Mouse (Mus musculus): ENCODE data around the gene Ptpn13. TPM values are rescaled to one million over a fixed set of nuclear protein-coding genes. Genes with fewer than 3 reads are reported as not detected.

Ptpn13 gene
- polyA plus RNA-seq, 1 experiment from 2014 or later, result 17.0 TPM

- Histone ChIP-seq H3K27ac (peak overlapping the region; percentile 80), H3K9ac (no peak overlapping the region), H3K9me3 (no peaks in the 10 kb centered on the region), H3K4me2 (peak overlapping the region; percentile 89), H3K27me3 (replicated peaks) (no peaks in the 10 kb centered on the region), H3K36me3 (no peaks in the 10 kb centered on the region), H3K4me1 (peaks cover 17% of the 10 kb centered on the region; the same call in 1 of the 2 replicates), H3K4me3 (replicated peaks) (no peak overlapping the region)
- 29% methylated on average over 5 of the region's 5 CpGs for WGBS
- no peak for ATAC-seq (ENCODE audit: insufficient read depth, low FRiP score, low read depth)
Measured at GRCm38 (mm10) chr5:103423927-103424315, 1.1 kb upstream of the Ptpn13 start.

DNA sequence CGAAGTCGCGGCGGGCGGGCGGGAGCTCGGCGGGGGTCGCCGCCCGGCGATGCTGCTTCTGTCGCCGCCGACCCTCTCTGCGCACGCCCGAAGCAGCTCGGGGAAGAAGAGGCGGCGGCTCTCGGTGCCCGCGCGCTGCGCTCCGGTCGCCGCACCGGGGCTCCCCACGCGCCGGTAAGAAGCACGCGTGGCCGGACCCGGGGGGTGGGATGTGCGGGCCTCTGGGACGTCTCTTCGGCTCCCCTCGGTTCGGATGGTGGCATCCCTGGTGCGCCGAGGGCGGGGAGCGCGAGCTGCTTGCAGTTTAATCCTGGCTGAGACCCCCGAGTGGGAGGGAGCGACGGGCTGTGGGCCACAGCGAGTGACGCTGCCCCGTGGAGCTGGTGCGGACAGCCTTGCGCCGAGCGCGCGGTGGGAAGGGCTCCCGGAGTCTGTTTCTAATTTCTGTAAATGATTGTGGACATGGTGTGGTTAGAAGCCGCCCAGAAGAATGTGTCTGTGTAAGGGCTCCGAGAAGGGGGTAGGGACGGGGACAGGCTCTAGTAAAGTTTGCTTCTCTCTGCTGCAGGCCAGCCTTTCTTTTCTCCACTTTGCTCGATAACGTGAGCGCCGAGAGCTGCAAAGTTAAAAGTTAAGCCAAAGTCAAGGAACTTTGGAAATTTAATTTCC, 505 bp downstream of the Ptpn13 start:
- Histone ChIP-seq H3K4me1 (peaks cover 8% of the 10 kb centered on the region; the same call in 1 of the 2 replicates), H3K36me3 (no peaks in the 10 kb centered on the region), H3K4me2 (peak overlapping the region; percentile 89), H3K4me3 (replicated peaks) (peak overlapping the region; percentile 86), H3K27me3 (replicated peaks) (no peaks in the 10 kb centered on the region), H3K27ac (peak overlapping the region; percentile 89), H3K9me3 (no peaks in the 10 kb centered on the region), H3K9ac (peak overlapping the region; percentile 77)
- under 1% methylated on average over 64 of the region's 67 CpGs for WGBS
- ATAC-seq (ENCODE audit: insufficient read depth, low FRiP score, low read depth), result no peak

DNA sequence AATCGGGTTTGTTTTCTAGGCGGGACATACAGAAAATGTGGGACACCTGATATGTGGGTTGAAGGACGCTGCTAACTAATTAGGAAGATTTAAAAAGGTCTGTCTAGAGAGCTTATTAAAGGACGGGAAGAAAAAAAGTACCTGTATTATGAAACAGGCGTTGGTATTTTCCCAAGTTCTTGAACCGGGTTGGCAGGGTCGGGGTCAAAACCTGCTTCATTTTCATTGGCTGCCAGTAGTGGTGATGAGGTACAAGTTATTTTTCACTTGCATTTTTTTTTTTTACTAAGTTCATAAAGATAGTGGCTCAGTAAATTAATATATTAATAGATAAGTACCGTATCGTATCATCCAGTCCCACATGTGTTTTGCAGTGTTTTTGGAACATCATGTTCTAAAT, 1.3 kb downstream of the Ptpn13 start:
- Histone ChIP-seq H3K9ac (no peak overlapping the region), H3K4me3 (replicated peaks) (peak overlapping the region; percentile 86), H3K36me3 (no peaks in the 10 kb centered on the region), H3K27ac (no peak overlapping the region), H3K27me3 (replicated peaks) (no peaks in the 10 kb centered on the region), H3K4me2 (peak overlapping the region; percentile 89), H3K4me1 (0 out of 2 replicates have a peak, but pooled peaks cover 5% of the 10 kb centered on the region), H3K9me3 (no peaks in the 10 kb centered on the region)
- ATAC-seq (ENCODE audit: insufficient read depth, low FRiP score, low read depth), result no peak
- 14% methylated on average over 9 of the region's 9 CpGs for WGBS

DNA sequence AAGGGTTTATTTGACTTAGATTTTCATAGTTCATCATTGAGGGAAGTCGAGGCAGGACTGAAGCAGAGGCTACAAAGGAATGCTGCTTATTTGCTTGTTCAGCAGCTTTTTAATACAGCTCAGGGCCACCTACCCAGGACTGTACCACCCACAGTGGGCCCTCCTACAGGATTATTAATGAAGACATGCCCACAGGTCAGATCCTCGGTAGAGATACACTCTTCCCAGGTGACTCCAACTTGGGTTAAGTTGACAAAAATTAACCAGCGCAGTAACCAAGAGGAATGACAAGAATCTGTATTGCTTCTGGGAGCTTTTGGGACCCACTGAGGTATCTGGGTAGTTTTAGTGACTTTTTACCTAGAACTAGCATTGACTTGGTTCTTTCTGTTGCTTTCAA, 6.0 kb downstream of the Ptpn13 start:
- Histone ChIP-seq H3K4me1 (peaks cover 3% of the 10 kb centered on the region), H3K9me3 (no peaks in the 10 kb centered on the region), H3K36me3 (no peaks in the 10 kb centered on the region), H3K4me3 (replicated peaks) (no peak overlapping the region), H3K27ac (no peak overlapping the region), H3K27me3 (replicated peaks) (no peaks in the 10 kb centered on the region), H3K4me2 (no peak overlapping the region), H3K9ac (no peak overlapping the region)
- 72% methylated on average over 3 of the region's 3 CpGs for WGBS
- ATAC-seq (ENCODE audit: insufficient read depth, low FRiP score, low read depth), result no peak

DNA sequence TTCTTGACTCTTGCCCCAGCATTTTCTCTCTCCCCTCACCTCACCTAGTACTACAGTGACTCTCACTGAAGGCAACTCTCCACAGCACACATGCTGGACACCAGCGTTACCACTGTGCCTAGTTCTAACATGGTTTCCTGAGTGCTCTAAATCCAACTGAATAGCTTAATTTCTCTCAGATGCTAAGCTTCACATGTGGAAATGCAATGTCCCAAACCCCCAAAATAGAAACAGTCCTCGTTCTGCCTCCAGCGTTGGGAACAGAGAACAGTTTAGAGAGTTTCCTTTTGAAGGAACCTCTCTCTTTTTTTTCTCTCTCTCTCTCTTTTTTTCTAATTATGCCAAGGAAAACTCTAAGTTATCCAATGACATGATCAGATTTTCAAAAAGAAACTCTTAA, 6.5 kb downstream of the Ptpn13 start:
- Histone ChIP-seq H3K27me3 (replicated peaks) (no peaks in the 10 kb centered on the region), H3K27ac (no peak overlapping the region), H3K9ac (no peak overlapping the region), H3K36me3 (no peaks in the 10 kb centered on the region), H3K4me1 (peaks cover 8% of the 10 kb centered on the region), H3K9me3 (no peaks in the 10 kb centered on the region), H3K4me2 (no peak overlapping the region), H3K4me3 (replicated peaks) (no peak overlapping the region)
- WGBS, result 69% methylated on average over 3 of the region's 3 CpGs
- no peak for ATAC-seq (ENCODE audit: insufficient read depth, low FRiP score, low read depth)

DNA sequence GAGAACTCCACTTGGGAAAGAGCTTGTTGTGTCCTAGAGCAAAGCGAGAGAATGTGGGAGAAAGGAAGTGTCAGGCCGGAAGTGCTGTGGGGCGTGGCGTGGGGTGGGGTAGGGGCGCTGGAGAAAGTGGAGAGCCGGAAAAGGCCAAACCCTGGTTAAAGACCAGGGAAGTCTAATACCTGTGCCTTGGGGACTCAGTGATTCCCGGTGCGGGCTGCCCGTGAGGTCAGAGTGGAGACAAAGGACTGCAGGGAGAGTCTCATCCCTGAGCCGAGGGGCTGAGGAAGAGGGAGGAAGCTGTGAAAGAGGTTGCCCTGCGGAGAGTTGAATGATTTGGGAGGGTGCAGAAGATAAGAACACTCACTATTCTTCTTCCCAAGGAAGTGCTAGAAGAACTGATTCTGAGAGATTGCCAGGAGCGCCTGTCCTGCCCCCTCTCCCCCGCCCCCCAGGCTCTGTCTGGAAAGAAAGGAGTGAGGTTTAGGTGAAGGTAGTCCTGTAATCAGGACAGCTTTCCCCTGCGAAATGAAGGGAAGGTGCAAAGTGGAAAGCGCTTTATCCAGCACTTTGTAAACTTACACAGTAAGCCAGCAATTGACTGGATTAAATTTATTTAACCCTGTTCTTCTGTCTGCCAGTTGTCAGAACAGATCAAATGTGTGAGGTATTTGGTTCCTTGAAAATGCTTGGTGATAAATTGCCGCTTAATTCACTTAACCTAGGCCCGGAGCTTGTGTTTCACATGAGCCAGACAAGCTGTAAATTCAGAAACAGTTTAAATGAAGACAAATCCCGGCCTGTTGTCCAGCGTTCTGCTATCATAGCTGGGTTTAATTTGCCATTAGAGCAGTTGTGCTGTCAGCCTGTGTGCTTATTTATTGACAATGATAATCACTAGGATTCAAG, 11.3 kb downstream of the Ptpn13 start:
- peak overlapping the region; percentile 14; the same call in 1 of the 2 replicates for H3K4me3 ChIP-seq (replicated peaks)
- H3K27ac ChIP-seq, result peak overlapping the region; percentile 48
- H3K9ac ChIP-seq, result no peak overlapping the region

DNA sequence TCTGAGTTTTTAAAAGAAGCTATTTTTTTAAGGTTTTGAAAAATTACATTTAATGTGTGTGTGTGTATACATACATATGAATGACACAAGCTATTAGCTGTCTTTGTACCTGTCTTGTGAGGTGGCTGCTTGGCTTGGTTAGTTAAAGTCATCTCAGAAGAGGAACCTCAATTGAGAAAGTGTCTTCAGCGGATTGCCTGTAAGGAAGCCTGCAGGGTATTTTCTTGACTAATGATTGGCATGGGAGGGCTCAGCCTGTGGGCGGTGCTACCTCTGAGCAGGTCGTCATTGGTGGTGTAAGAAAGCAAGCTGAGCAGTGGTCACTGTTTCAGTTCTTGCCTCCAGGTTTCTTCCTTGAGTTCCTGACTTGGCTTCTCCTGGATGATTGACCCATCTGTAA, 12.7 kb downstream of the Ptpn13 start:
- WGBS, result 59% methylated on average over 3 of the region's 3 CpGs
- no peak overlapping the region for H3K9ac ChIP-seq
- no peaks in the 10 kb centered on the region for H3K27me3 ChIP-seq (replicated peaks)
- no peak overlapping the region for H3K4me3 ChIP-seq (replicated peaks)
- no peak for ATAC-seq (ENCODE audit: insufficient read depth, low FRiP score, low read depth)
- H3K9me3 ChIP-seq, result no peaks in the 10 kb centered on the region
- H3K36me3 ChIP-seq, result no peaks in the 10 kb centered on the region
- H3K27ac ChIP-seq, result no peak overlapping the region
- H3K4me2 ChIP-seq, result no peak overlapping the region
- peaks cover 22% of the 10 kb centered on the region for H3K4me1 ChIP-seq

More for the DNA sequence above, 11.3 kb downstream of the Ptpn13 start:
- 10% methylated on average over 19 of the region's 19 CpGs for WGBS
- H3K4me1 ChIP-seq, result peaks cover 22% of the 10 kb centered on the region
- H3K9me3 ChIP-seq, result no peaks in the 10 kb centered on the region
- peak overlapping the region; percentile 51 for H3K4me2 ChIP-seq
- no peak for ATAC-seq (ENCODE audit: insufficient read depth, low FRiP score, low read depth)
- H3K27me3 ChIP-seq (replicated peaks), result no peaks in the 10 kb centered on the region
- H3K36me3 ChIP-seq, result no peaks in the 10 kb centered on the region

GRCm38 (mm10) chr5:103439171-103439570, 14.2 kb downstream of the Ptpn13 start:
- H3K9me3 ChIP-seq, result no peaks in the 10 kb centered on the region
- H3K36me3 ChIP-seq, result no peaks in the 10 kb centered on the region
- no peak overlapping the region for H3K9ac ChIP-seq
- no peak overlapping the region for H3K27ac ChIP-seq
- H3K4me3 ChIP-seq (replicated peaks), result no peak overlapping the region
- ATAC-seq (ENCODE audit: insufficient read depth, low FRiP score, low read depth), result no peak
- H3K4me1 ChIP-seq, result peaks cover 22% of the 10 kb centered on the region
- no peaks in the 10 kb centered on the region for H3K27me3 ChIP-seq (replicated peaks)
- peak overlapping the region; percentile 13; the same call in 1 of the 2 replicates for H3K4me2 ChIP-seq
- 65% methylated on average over 11 of the region's 11 CpGs for WGBS

DNA sequence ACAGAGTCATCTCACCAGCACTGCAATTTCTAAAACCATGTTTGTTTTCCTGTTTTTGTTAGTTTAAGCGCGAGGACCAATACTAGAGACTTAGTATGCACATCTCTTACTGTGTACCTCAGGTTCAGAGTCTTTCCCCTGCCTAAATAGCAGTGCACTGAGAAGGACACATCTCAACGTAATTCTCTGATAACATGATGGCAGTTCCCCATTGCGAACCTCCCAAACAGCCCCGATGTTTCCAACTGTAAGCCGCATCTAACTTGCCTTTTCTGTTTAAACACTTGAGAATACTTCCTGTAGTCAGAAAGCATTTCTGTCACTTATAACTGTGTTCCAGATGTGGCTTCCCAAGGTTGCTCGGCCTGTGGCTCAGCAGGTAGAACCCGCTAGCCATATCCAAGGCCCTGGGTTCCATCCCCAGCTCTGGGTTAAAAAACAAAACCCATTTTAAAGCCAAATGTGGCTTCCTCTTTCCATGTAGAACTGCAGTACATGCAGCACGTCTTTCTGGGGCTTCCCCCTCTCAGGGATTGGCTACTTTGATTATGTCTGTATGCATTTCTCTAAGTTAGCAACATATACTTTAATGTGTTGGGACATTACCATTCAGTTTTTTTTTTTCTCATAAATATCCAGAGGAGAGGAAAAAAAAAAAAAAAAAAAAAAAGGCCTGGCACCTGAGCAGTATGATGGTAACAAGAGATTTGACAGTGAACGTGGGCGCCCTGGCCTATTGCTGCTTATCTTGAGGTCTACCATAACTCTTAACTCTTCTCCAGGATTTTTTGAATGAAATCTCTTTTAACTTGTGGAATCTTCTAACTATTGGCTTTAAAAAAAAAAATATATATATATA, 15.7 kb downstream of the Ptpn13 start:
- Histone ChIP-seq H3K9ac (no peak overlapping the region), H3K36me3 (no peaks in the 10 kb centered on the region), H3K27ac (no peak overlapping the region), H3K9me3 (no peaks in the 10 kb centered on the region), H3K27me3 (replicated peaks) (no peaks in the 10 kb centered on the region), H3K4me1 (peaks cover 22% of the 10 kb centered on the region), H3K4me2 (no peak overlapping the region), H3K4me3 (replicated peaks) (no peak overlapping the region)
- 85% methylated on average over 11 of the region's 11 CpGs for WGBS
- no peak for ATAC-seq (ENCODE audit: insufficient read depth, low FRiP score, low read depth)

- Histone ChIP-seq H3K9me3 (no peaks in the 10 kb centered on the region), H3K27me3 (replicated peaks) (no peaks in the 10 kb centered on the region), H3K4me2 (no peak overlapping the region), H3K36me3 (no peaks in the 10 kb centered on the region), H3K4me3 (replicated peaks) (no peak overlapping the region), H3K4me1 (peaks cover 12% of the 10 kb centered on the region), H3K9ac (no peak overlapping the region), H3K27ac (no peak overlapping the region)
- 24% methylated on average over 4 of the region's 4 CpGs for WGBS
- ATAC-seq (ENCODE audit: insufficient read depth, low FRiP score, low read depth), result no peak
Measured at GRCm38 (mm10) chr5:103441706-103442105, 16.7 kb downstream of the Ptpn13 start.

- 77% methylated on average over 4 of the region's 4 CpGs for WGBS
- H3K27ac ChIP-seq, result no peak overlapping the region
- no peaks in the 10 kb centered on the region for H3K36me3 ChIP-seq
- no peak overlapping the region for H3K4me2 ChIP-seq
- no peaks in the 10 kb centered on the region for H3K9me3 ChIP-seq
- no peak overlapping the region for H3K9ac ChIP-seq
- no peaks in the 10 kb centered on the region for H3K27me3 ChIP-seq (replicated peaks)
- ATAC-seq (ENCODE audit: insufficient read depth, low FRiP score, low read depth), result no peak
- H3K4me1 ChIP-seq, result peaks cover 10% of the 10 kb centered on the region
- H3K4me3 ChIP-seq (replicated peaks), result no peak overlapping the region
Measured at GRCm38 (mm10) chr5:103442269-103442688, 17.3 kb downstream of the Ptpn13 start.

Data from stomach, embryonic 15.5 days (tissue).